Mouse (Mus musculus) brain, embryonic 14.5 days (tissue): ENCODE measurements around the gene Pcif1.

Source experiments
- CTCF ChIP-seq: fragments of 200-500 bp; IDR thresholded peaks from 2 replicates; pipeline ENCODE4 v1.5.1; 2012; ENCODE audit warnings: inconsistent platforms, mild to moderate bottlenecking, moderate library complexity, borderline replicate concordance; ENCODE audit not compliant: insufficient read depth, insufficient read length; ENCODE audit errors: extremely low read depth
- POLR2A ChIP-seq: fragments of 200-500 bp; IDR thresholded peaks from 2 replicates; pipeline ENCODE4 v1.6.1; 2012; ENCODE audit warnings: mild to moderate bottlenecking, inconsistent platforms, borderline replicate concordance; ENCODE audit not compliant: poor library complexity, insufficient read depth, insufficient read length, severe bottlenecking; ENCODE audit errors: extremely low read depth

GRCm38 (mm10) chr2:164832032-164832747 lies 46.9 kb upstream of the Pcif1 start:
- TF ChIP-seq CTCF (no peak), POLR2A (no peak)
